Mouse (Mus musculus) cortical plate, adult 2 months (tissue): ENCODE data around the gene Hscb.

ENCODE experiments used
- CTCF ChIP-seq: fragments of 200-500 bp; IDR thresholded peaks from 2 replicates; pipeline ENCODE4 v1.5.1; 2011; ENCODE audit warnings: mild to moderate bottlenecking, control low read depth, low read length; ENCODE audit not compliant: insufficient read depth; ENCODE audit errors: extremely low read depth
- POLR2A ChIP-seq: fragments of 200-500 bp; IDR thresholded peaks from 2 replicates; pipeline ENCODE4 v1.6.1; 2011; ENCODE audit warnings: mild to moderate bottlenecking, low read length, control low read depth; ENCODE audit not compliant: insufficient read depth; ENCODE audit errors: extremely low read depth

- no peak for TF ChIP-seq POLR2A
- TF ChIP-seq CTCF = no peak
Measured at GRCm38 (mm10) chr5:110857091-110857490, 17.5 kb upstream of the Hscb start.
